Mouse (Mus musculus): ENCODE results near the gene Cbarp. TPM values are rescaled to one million over a fixed set of nuclear protein-coding genes. Genes with fewer than 3 reads are reported as not detected.

The Cbarp gene
- 3.8 and 5.1 TPM in 2 replicates for polyA plus RNA-seq (2012; rRNA removed)

DNA sequence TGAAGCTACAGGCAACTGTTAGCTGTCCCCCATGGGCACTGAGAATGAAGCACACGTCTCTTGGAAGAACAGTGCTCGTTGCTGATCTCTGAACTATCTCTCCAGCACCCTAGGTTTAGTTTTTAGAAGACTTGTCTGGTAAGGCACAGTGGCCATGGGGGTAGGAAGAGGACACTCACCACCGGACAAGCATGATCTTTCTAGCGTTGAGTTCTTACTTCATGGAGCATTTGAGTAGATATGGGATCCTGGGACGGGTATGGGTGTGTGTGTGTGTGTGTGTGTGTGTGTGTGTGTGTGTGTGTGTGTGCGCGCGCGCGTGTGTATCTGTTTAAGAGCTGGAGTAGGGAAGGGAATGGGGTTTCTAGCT lies at the start of gene Cbarp:
Gene Cbarp, minus strand, starts transcription at position 170 of the 370 bp plus-strand sequence.
- peak within 1 kb of the TSS; percentile 81 for H3K4me3 ChIP-seq (ENCODE audit: control insufficient read depth, low read depth, low read length)
- H3K27ac ChIP-seq (ENCODE audit: control insufficient read depth, insufficient read depth, low read depth, low read length): peak within 1 kb of the TSS; percentile 85
- H3K36me3 ChIP-seq (ENCODE audit: control insufficient read depth, insufficient read depth, low read length): peaks cover 4% of the 10 kb centered on the region; the same call in 1 of the 2 replicates
- H3K27me3 ChIP-seq (ENCODE audit: control insufficient read depth, insufficient read depth, low read length): no peaks in the 10 kb centered on the region
- H3K4me1 ChIP-seq (ENCODE audit: control insufficient read depth, insufficient read depth, low read length): peaks cover 43% of the 10 kb centered on the region
- no peak for TF ChIP-seq CTCF (IDR thresholded peaks at IDR 0.05; ENCODE audit: control insufficient read depth, insufficient read depth, insufficient replicate concordance, low read depth, low read length)
- TF ChIP-seq POLR2A (IDR thresholded peaks at IDR 0.05; ENCODE audit: control insufficient read depth, low read depth, low read length): no peak

DNA sequence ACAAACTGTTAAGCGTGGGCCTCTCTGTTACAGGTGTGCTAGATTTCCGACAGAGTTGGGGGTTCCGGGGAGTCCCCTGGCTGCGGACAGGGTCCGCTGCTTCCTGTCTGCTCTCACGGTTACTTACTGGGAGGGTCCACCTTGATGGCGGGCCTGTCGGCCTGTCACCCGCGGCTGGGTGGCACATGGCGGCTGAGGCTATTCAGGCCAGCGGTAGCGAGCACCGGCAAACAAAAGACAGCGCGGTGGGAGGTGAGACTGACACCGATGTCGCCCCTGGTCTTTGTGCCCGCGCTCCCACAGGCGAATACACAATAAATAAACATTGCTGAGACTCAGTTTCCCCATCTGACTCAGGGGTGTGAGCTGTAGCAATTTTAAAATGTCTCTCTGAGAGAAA lies 49.4 kb upstream of the Cbarp start:
- Histone ChIP-seq H3K36me3 (ENCODE audit: control insufficient read depth, insufficient read depth, low read length) (no peaks in the 10 kb centered on the region), H3K27ac (ENCODE audit: control insufficient read depth, insufficient read depth, low read depth, low read length) (no peak overlapping the region), H3K4me3 (ENCODE audit: control insufficient read depth, low read depth, low read length) (peak overlapping the region; percentile 68), H3K4me1 (ENCODE audit: control insufficient read depth, insufficient read depth, low read length) (peaks cover 12% of the 10 kb centered on the region), H3K27me3 (ENCODE audit: control insufficient read depth, insufficient read depth, low read length) (no peaks in the 10 kb centered on the region; the same call in 1 of the 2 replicates)
- TF ChIP-seq POLR2A (IDR thresholded peaks at IDR 0.05; ENCODE audit: control insufficient read depth, low read depth, low read length): no peak
- TF ChIP-seq CTCF (IDR thresholded peaks at IDR 0.05; ENCODE audit: control insufficient read depth, insufficient read depth, insufficient replicate concordance, low read depth, low read length): no peak

GRCm38 (mm10) chr10:80188453-80189024 lies 47.9 kb upstream of the Cbarp start:
- Histone ChIP-seq H3K36me3 (ENCODE audit: control insufficient read depth, insufficient read depth, low read length) (no peaks in the 10 kb centered on the region), H3K27me3 (ENCODE audit: control insufficient read depth, insufficient read depth, low read length) (no peaks in the 10 kb centered on the region; the same call in 1 of the 2 replicates), H3K27ac (ENCODE audit: control insufficient read depth, insufficient read depth, low read depth, low read length) (no peak overlapping the region)

GRCm38 (mm10) chr10:80187739-80188138 lies 47.1 kb upstream of the Cbarp start:
- no peak overlapping the region for H3K27ac ChIP-seq (ENCODE audit: control insufficient read depth, insufficient read depth, low read depth, low read length)
- H3K4me1 ChIP-seq (ENCODE audit: control insufficient read depth, insufficient read depth, low read length): peaks cover 11% of the 10 kb centered on the region
- H3K4me3 ChIP-seq (ENCODE audit: control insufficient read depth, low read depth, low read length): no peak overlapping the region
- no peaks in the 10 kb centered on the region for H3K36me3 ChIP-seq (ENCODE audit: control insufficient read depth, insufficient read depth, low read length)
- no peaks in the 10 kb centered on the region; the same call in 1 of the 2 replicates for H3K27me3 ChIP-seq (ENCODE audit: control insufficient read depth, insufficient read depth, low read length)
- TF ChIP-seq CTCF (IDR thresholded peaks at IDR 0.05; ENCODE audit: control insufficient read depth, insufficient read depth, insufficient replicate concordance, low read depth, low read length): no peak
- TF ChIP-seq POLR2A (IDR thresholded peaks at IDR 0.05; ENCODE audit: control insufficient read depth, low read depth, low read length): no peak

More at GRCm38 (mm10) chr10:80188453-80189024, 47.9 kb upstream of the Cbarp start:
- TF ChIP-seq CTCF (IDR thresholded peaks at IDR 0.05; ENCODE audit: control insufficient read depth, insufficient read depth, insufficient replicate concordance, low read depth, low read length) (no peak), POLR2A (IDR thresholded peaks at IDR 0.05; ENCODE audit: control insufficient read depth, low read depth, low read length) (no peak)
- H3K4me3 ChIP-seq (ENCODE audit: control insufficient read depth, low read depth, low read length): no peak overlapping the region
- H3K4me1 ChIP-seq (ENCODE audit: control insufficient read depth, insufficient read depth, low read length): peaks cover 12% of the 10 kb centered on the region

DNA sequence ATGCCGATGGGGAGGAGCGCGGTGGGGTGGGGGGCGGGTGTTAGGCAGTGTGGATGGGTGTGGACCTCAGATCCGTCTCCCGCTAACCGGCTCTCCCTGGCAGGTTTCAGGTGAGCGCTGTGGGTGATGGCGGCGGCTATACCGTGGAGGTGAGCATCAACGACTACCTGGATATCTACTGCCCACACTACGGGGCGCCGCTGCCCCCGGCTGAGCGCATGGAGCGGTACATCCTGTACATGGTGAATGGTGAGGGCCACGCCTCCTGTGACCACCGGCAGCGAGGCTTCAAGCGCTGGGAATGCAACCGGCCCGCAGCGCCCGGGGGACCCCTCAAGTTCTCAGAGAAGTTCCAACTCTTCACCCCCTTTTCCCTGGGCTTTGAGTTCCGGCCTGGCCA lies 46.0 kb upstream of the Cbarp start:
- TF ChIP-seq CTCF (IDR thresholded peaks at IDR 0.05; ENCODE audit: control insufficient read depth, insufficient read depth, insufficient replicate concordance, low read depth, low read length) (no peak), POLR2A (IDR thresholded peaks at IDR 0.05; ENCODE audit: control insufficient read depth, low read depth, low read length) (no peak)
- Histone ChIP-seq H3K36me3 (ENCODE audit: control insufficient read depth, insufficient read depth, low read length) (no peaks in the 10 kb centered on the region), H3K4me1 (ENCODE audit: control insufficient read depth, insufficient read depth, low read length) (peaks cover 5% of the 10 kb centered on the region), H3K4me3 (ENCODE audit: control insufficient read depth, low read depth, low read length) (no peak overlapping the region), H3K27ac (ENCODE audit: control insufficient read depth, insufficient read depth, low read depth, low read length) (no peak overlapping the region), H3K27me3 (ENCODE audit: control insufficient read depth, insufficient read depth, low read length) (no peaks in the 10 kb centered on the region; the same call in 1 of the 2 replicates)

DNA sequence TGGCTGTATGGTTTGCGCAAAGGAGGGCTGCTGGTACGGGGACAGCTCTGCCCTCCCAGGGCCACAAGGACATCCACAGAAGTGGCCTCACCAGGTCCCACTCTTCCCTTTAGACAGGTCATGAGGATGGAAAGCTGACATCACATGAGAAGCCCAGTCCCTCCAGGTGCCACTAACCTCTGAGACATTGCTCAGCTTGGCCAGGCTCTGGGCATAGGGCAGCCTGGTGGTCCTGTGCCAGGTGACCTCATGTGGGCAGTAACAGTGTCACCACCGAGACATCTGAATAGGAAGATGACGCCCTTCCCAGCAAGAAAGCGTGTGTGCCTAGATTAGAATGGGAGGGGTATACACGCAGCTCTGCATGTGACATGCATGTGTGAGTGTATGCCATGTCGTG lies 41.9 kb upstream of the Cbarp start:
- Histone ChIP-seq H3K27me3 (ENCODE audit: control insufficient read depth, insufficient read depth, low read length) (no peaks in the 10 kb centered on the region), H3K4me3 (ENCODE audit: control insufficient read depth, low read depth, low read length) (no peak overlapping the region), H3K4me1 (ENCODE audit: control insufficient read depth, insufficient read depth, low read length) (peaks cover 11% of the 10 kb centered on the region), H3K36me3 (ENCODE audit: control insufficient read depth, insufficient read depth, low read length) (no peaks in the 10 kb centered on the region), H3K27ac (ENCODE audit: control insufficient read depth, insufficient read depth, low read depth, low read length) (no peak overlapping the region)
- no peak for TF ChIP-seq CTCF (IDR thresholded peaks at IDR 0.05; ENCODE audit: control insufficient read depth, insufficient read depth, insufficient replicate concordance, low read depth, low read length)
- no peak for TF ChIP-seq POLR2A (IDR thresholded peaks at IDR 0.05; ENCODE audit: control insufficient read depth, low read depth, low read length)

GRCm38 (mm10) chr10:80180823-80181222 lies 40.2 kb upstream of the Cbarp start:
- H3K4me3 ChIP-seq (ENCODE audit: control insufficient read depth, low read depth, low read length): no peak overlapping the region

More at GRCm38 (mm10) chr10:80180823-80181222, 40.2 kb upstream of the Cbarp start:
- Histone ChIP-seq H3K27ac (ENCODE audit: control insufficient read depth, insufficient read depth, low read depth, low read length) (no peak overlapping the region), H3K27me3 (ENCODE audit: control insufficient read depth, insufficient read depth, low read length) (no peaks in the 10 kb centered on the region), H3K36me3 (ENCODE audit: control insufficient read depth, insufficient read depth, low read length) (no peaks in the 10 kb centered on the region), H3K4me1 (ENCODE audit: control insufficient read depth, insufficient read depth, low read length) (peaks cover 11% of the 10 kb centered on the region)
- TF ChIP-seq CTCF (IDR thresholded peaks at IDR 0.05; ENCODE audit: control insufficient read depth, insufficient read depth, insufficient replicate concordance, low read depth, low read length) (no peak), POLR2A (IDR thresholded peaks at IDR 0.05; ENCODE audit: control insufficient read depth, low read depth, low read length) (no peak)

Data from testis, adult 2 months (tissue).